Mouse (Mus musculus) thymus, adult 18-20 months (tissue): ENCODE results near the gene Tmsb4x.
A peak's percentile ranks its signal among the peaks of the same experiment; 100 is the strongest.

Source experiments
- DNase-seq, 2 experiments: peaks; one replicate each; pipeline ENCODE4 v3.0.0; 2022; ENCODE audit warnings: mixed read lengths in 2 of 2

Tmsb4x gene

GRCm38 (mm10) chrX:167179961-167180642 lies 29.0 kb downstream of the Tmsb4x start:
- peak in 1 of 2 experiments; percentile 16 for DNase-seq

- no peak for DNase-seq
Observed at GRCm38 (mm10) chrX:167179549-167179948, 29.6 kb downstream of the Tmsb4x start.

GRCm38 (mm10) chrX:167175319-167175718 lies 33.8 kb downstream of the Tmsb4x start:
- DNase-seq, result no peak

GRCm38 (mm10) chrX:167174311-167174710 lies 34.8 kb downstream of the Tmsb4x start:
- no peak for DNase-seq

- no peak for DNase-seq
Observed at GRCm38 (mm10) chrX:167172256-167172655, 36.9 kb downstream of the Tmsb4x start.

- DNase-seq, result no peak
Observed at GRCm38 (mm10) chrX:167171281-167171680, 37.8 kb downstream of the Tmsb4x start.

GRCm38 (mm10) chrX:167167282-167167681 lies 41.8 kb downstream of the Tmsb4x start:
- no peak for DNase-seq

GRCm38 (mm10) chrX:167166051-167166450 lies 43.1 kb downstream of the Tmsb4x start:
- DNase-seq, result no peak

GRCm38 (mm10) chrX:167157691-167158090 lies 51.4 kb downstream of the Tmsb4x start:
- DNase-seq, result no peak
